Mouse (Mus musculus) neural tube, embryonic 15.5 days (tissue): ENCODE data around the gene 4933405L10Rik. TPM values are rescaled to one million over a fixed set of nuclear protein-coding genes. Genes with fewer than 3 reads are reported as not detected.

ENCODE experiments used
- ATAC-seq: fragments of 200-750 bp; cut with Nextera tagmentation; 2 replicates; pipeline ENCODE4 v1.8.0; 2017; ENCODE audit warnings: mild to moderate bottlenecking, moderate TSS enrichment, moderate library complexity; ENCODE audit not compliant: low FRiP score
- H3K27ac ChIP-seq: fragments of 300-500 bp; sonication (generic); replicated peaks from 2 replicates; pipeline ENCODE4 v1.5.1; 2015; ENCODE audit warnings: mild to moderate bottlenecking, inconsistent platforms
- H3K27me3 ChIP-seq: fragments of 300-500 bp; sonication (generic); replicated peaks from 2 replicates; pipeline ENCODE4 v1.6.1; 2015; ENCODE audit warnings: inconsistent platforms
- H3K36me3 ChIP-seq: fragments of 300-500 bp; sonication (generic); 2 replicates; pipeline ENCODE4 v1.6.1; 2015; ENCODE audit warnings: inconsistent platforms
- H3K4me1 ChIP-seq: fragments of 300-500 bp; sonication (generic); 2 replicates; pipeline ENCODE4 v1.6.1; 2015; ENCODE audit warnings: inconsistent platforms
- H3K4me2 ChIP-seq: fragments of 300-500 bp; sonication (generic); 2 replicates; pipeline ENCODE4 v1.6.1; 2015; ENCODE audit warnings: inconsistent platforms, mild to moderate bottlenecking, moderate library complexity
- H3K4me3 ChIP-seq: fragments of 300-500 bp; sonication (generic); replicated peaks from 2 replicates; pipeline ENCODE4 v1.5.1; 2015; ENCODE audit warnings: mild to moderate bottlenecking, inconsistent platforms
- H3K9ac ChIP-seq: fragments of 300-500 bp; sonication (generic); replicated peaks from 2 replicates; pipeline ENCODE4 v1.6.1; 2015; ENCODE audit warnings: mild to moderate bottlenecking, inconsistent platforms
- H3K9me3 ChIP-seq: fragments of 300-500 bp; sonication (generic); replicated peaks from 2 replicates; pipeline ENCODE4 v1.6.1; 2016; ENCODE audit warnings: inconsistent platforms
- WGBS: fragments of 180-500 bp; shearing (Covaris S2); methylation state at CpG from one replicate; pipeline ENCODE4 v1.1.7; 2015; ENCODE audit warnings: mixed read lengths; 5-methylcytosine and 5-hydroxymethylcytosine counted together
- polyA plus RNA-seq: library from polyadenylated mRNA; unstranded; fragments of >200 nt; fragmentation: Nextera tagmentation; extraction: Ambion mirVana; gene quantifications from 2 replicates; pipeline ENCODE4 v1.2.1, GENCODE M21; 2015

The 4933405L10Rik gene
- polyA plus RNA-seq, 1 experiment from 2014 or later, result 0.35 TPM

DNA sequence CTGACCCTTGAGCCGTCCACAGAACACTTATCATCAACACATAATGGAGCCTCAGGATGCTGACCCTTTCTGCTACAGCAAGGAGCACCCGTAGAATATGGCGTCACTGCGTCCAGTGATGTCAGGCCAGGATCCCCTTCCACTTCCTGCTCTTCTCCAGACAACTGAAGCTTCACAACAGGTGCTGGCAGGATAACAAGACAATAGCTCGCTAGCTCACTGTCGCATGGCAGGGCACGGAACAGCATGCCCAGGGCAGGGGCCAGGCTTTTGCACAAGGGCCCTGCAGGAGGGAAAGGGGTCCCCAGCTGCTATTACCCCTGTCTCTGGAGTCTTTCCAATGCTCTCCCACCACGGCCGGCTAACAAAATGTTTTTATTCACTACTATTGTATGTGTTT is 15.4 kb downstream of the 4933405L10Rik start:
- H3K9me3 ChIP-seq, result no peaks in the 10 kb centered on the region
- H3K4me3 ChIP-seq, result no peak overlapping the region
- H3K4me1 ChIP-seq, result no peaks in the 10 kb centered on the region
- H3K27ac ChIP-seq, result no peak overlapping the region
- H3K9ac ChIP-seq, result no peak overlapping the region
- peaks cover 47% of the 10 kb centered on the region for H3K36me3 ChIP-seq
- H3K4me2 ChIP-seq, result no peak overlapping the region
- no peak for ATAC-seq
- 91% methylated on average over 9 of the region's 9 CpGs for WGBS
- H3K27me3 ChIP-seq, result no peaks in the 10 kb centered on the region

DNA sequence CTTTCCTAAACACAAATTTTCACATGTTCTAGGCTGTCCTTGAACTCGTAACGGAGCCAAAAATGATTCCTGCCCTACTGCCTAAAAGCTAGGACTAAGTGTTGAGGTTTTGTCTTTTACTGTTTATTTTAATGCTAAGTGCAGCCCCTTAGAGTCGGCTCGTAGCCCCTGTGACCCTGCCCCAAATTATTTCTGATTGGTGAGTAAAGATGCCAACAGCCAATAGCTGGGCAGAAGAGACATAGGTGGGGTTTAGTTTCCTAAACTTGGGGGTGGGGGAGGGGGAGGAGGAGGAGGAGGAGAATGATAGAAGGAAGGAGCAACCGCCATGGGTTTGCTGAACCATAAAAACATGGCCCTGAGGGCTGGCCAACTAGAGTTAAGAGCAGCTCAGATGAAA is 18.3 kb downstream of the 4933405L10Rik start:
- Histone ChIP-seq H3K36me3 (peaks cover 50% of the 10 kb centered on the region), H3K9ac (no peak overlapping the region), H3K4me2 (no peak overlapping the region), H3K9me3 (no peaks in the 10 kb centered on the region), H3K27me3 (no peaks in the 10 kb centered on the region), H3K4me3 (no peak overlapping the region), H3K4me1 (no peaks in the 10 kb centered on the region), H3K27ac (no peak overlapping the region)
- no peak for ATAC-seq
- 85% methylated on average over 5 of the region's 5 CpGs for WGBS

DNA sequence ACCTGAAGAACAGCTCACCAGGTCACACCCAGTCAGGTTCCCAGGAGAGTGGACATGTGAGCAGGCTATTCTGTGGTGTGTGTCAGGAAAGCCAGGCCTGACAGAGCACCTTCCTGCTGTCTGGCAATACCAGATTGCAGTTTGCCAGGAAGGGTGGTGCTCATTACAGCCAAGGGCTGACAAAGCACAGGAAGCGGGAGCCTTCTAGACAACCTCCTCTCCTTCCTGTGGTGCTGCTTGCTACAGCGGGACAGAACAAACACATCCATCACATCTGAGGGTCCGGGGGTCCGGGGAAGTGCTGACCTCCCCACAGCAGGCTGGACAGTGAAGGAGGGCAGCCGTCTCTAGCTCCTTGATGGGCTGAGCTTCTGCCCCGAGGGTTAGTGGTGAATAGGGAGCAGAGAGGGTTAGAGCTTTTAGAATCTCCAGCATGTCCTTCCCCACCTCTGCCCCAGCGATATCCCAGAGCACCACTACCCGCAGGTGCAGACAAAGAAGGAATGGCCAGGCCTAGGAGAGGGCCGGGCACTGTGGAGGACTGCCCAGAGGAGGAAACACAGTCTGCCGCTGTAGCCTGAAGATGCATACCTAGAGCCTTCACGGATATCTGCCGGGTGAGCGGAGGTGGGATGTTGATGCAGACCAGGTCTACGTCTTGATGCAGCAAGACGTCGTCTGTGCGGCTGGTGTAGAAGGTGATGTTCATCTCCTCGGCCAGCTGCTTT is 20.1 kb downstream of the 4933405L10Rik start:
- Histone ChIP-seq H3K4me2 (no peak overlapping the region), H3K4me3 (no peak overlapping the region), H3K4me1 (no peaks in the 10 kb centered on the region), H3K36me3 (peaks cover 54% of the 10 kb centered on the region), H3K9me3 (no peaks in the 10 kb centered on the region), H3K9ac (no peak overlapping the region), H3K27ac (no peak overlapping the region), H3K27me3 (no peaks in the 10 kb centered on the region)
- ATAC-seq, result no peak
- 82% methylated on average over 18 of the region's 18 CpGs for WGBS

DNA sequence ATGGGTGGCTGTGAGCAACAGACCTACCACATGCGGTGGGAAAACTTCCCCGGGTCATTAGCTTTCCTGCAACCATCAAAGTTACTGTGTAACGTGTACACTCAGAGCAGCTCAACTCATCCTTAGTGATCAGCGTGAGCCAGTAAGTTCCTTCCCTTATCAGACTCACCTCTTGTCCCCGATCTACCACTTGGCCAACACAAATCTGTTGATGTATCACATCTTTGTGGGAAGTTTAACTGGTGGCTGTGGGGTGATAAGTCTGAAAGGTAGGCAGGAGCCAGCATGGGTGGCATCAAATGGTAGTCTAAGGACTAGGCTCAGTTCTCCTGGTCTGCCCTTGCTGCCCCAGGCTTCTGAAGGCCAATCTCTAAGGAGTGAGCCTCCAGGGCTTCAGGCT is 24.7 kb downstream of the 4933405L10Rik start:
- Histone ChIP-seq H3K27me3 (no peaks in the 10 kb centered on the region), H3K4me2 (no peak overlapping the region), H3K27ac (no peak overlapping the region), H3K36me3 (peaks cover 21% of the 10 kb centered on the region), H3K4me1 (no peaks in the 10 kb centered on the region), H3K4me3 (no peak overlapping the region), H3K9ac (no peak overlapping the region), H3K9me3 (no peaks in the 10 kb centered on the region)
- WGBS, result 91% methylated on average over 5 of the region's 5 CpGs
- no peak for ATAC-seq

DNA sequence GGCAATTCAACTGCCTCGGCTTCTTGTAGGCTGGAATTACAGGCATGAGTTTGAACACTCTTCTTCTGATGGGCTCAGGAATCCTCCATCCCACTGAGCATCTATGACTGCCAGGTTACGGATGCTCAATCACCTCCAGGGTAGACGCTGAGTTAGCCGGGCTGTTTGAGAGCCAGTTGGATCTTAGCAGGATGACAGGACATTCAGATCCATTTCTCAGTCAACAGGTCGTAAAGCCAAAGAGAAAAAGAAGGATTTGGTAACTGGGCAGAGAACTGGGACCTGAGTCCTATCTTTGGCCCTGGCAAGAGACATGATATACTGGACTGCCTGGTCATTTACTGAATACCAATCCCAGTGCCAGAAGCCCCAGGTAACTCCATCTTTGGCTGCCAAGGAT is 31.8 kb downstream of the 4933405L10Rik start:
- no peak overlapping the region for H3K4me2 ChIP-seq
- no peak overlapping the region for H3K4me3 ChIP-seq
- H3K27me3 ChIP-seq, result no peaks in the 10 kb centered on the region
- no peaks in the 10 kb centered on the region for H3K4me1 ChIP-seq
- H3K9ac ChIP-seq, result no peak overlapping the region
- H3K36me3 ChIP-seq, result peaks cover 9% of the 10 kb centered on the region; the same call in 1 of the 2 replicates
- no peak for ATAC-seq
- no peak overlapping the region for H3K27ac ChIP-seq
- H3K9me3 ChIP-seq, result no peaks in the 10 kb centered on the region
- 90% methylated on average over 5 of the region's 5 CpGs for WGBS

DNA sequence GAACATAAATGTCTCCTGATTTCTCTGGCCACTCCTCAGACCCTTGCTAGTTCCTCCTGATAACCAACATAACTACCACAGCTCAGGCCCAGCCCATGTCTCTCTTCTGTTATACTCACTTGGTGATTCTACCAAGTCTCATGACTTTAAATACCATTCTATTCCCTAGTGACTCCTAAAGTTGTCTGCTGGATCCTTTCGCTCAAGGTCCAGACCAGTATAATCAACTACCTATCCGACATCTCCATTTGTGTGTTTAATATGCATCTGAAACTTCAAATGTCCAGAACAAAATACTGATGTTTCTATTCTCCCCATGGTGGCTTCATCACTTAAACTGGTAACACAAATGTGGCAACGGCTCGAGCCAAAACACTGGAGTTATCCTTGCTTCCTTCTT is 35.8 kb downstream of the 4933405L10Rik start:
- 90% methylated on average over 4 of the region's 4 CpGs for WGBS
- Histone ChIP-seq H3K4me3 (no peak overlapping the region), H3K4me1 (peaks cover 8% of the 10 kb centered on the region; the same call in 1 of the 2 replicates), H3K36me3 (peaks cover 3% of the 10 kb centered on the region; the same call in 1 of the 2 replicates), H3K4me2 (no peak overlapping the region), H3K27me3 (no peaks in the 10 kb centered on the region), H3K9ac (no peak overlapping the region), H3K27ac (no peak overlapping the region), H3K9me3 (no peaks in the 10 kb centered on the region)
- ATAC-seq, result no peak

DNA sequence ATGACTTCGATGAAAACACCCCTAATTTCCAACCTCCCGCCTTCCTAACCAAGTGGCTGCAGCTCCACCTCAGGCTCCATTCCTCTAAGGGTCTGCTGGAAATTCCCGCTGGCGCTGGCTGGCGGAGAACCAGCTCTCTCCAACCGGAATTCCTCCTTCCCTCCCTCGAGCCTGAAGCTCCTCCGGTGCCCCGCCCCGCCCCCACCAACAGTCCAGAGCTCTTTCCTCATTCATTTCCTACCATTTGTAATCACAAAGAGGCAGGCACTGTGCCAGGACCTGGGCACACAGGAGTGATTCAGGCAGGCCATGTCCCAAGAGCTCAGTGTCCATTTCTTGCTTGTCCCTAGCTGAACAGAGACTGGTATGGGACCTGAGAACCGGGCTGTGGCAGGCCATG is 43.2 kb downstream of the 4933405L10Rik start:
- Histone ChIP-seq H3K36me3 (no peaks in the 10 kb centered on the region), H3K4me3 (no peak overlapping the region), H3K4me2 (peak overlapping the region; percentile 19; the same call in 1 of the 2 replicates), H3K4me1 (peaks cover 52% of the 10 kb centered on the region), H3K27ac (peak overlapping the region; percentile 30; the same call in 1 of the 2 replicates), H3K9ac (0 out of 2 replicates have a peak overlapping the region, but pooled peaks have one; percentile 9), H3K9me3 (no peaks in the 10 kb centered on the region), H3K27me3 (no peaks in the 10 kb centered on the region)
- WGBS, result 7% methylated on average over 11 of the region's 11 CpGs
- peak; percentile 67; the same call in 1 of the 2 replicates for ATAC-seq

DNA sequence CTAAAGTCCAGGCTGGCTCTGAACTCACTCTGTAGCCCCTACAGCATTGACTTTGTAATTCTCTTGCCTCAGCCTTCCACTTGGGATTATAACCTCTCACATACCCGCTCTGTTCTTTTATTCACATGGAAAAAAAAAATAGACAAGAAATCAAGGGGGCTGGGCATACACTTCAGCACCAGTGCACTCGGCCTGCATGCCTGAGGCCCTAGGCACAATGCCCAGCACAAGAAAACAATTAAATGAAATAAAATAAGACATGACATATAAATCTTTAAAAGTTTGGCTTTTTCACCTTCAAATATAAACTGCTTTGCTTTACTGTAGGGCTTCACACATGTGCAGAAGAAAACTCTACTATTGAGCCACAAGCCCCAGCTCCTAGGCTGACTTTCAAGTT is 46.5 kb downstream of the 4933405L10Rik start:
- H3K4me3 ChIP-seq, result no peak overlapping the region
- WGBS, result 59% methylated on average over 2 of the region's 2 CpGs
- no peaks in the 10 kb centered on the region for H3K27me3 ChIP-seq
- no peaks in the 10 kb centered on the region for H3K36me3 ChIP-seq
- H3K9ac ChIP-seq, result no peak overlapping the region
- peaks cover 63% of the 10 kb centered on the region for H3K4me1 ChIP-seq
- H3K27ac ChIP-seq, result no peak overlapping the region
- no peak for ATAC-seq
- no peak overlapping the region for H3K4me2 ChIP-seq
- no peaks in the 10 kb centered on the region for H3K9me3 ChIP-seq

DNA sequence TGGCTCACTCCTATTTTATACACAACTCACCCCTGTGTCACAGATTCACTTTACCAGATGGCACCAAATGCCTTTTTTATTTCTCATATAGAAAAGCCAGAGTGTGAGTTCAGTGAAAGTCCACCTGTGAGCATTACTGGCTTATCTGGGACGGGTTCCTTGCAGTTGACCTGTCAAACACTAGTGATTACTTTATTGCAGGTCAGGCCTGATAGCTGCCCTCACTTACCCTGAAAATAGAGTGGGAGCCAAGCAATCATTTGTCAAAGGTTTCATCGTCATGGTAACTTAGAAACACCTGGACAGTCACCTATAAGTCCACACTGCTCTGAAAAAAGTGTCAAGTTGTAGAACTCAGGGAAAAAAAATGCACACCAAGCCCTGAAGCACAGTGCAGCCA is 47.2 kb downstream of the 4933405L10Rik start:
- ATAC-seq, result no peak
- WGBS, result 67% methylated on average over 2 of the region's 2 CpGs
- H3K9me3 ChIP-seq, result no peaks in the 10 kb centered on the region
- H3K4me2 ChIP-seq, result no peak overlapping the region
- no peaks in the 10 kb centered on the region for H3K36me3 ChIP-seq
- H3K27ac ChIP-seq, result no peak overlapping the region
- no peak overlapping the region for H3K9ac ChIP-seq
- no peak overlapping the region for H3K4me3 ChIP-seq
- peaks cover 66% of the 10 kb centered on the region for H3K4me1 ChIP-seq
- H3K27me3 ChIP-seq, result no peaks in the 10 kb centered on the region

DNA sequence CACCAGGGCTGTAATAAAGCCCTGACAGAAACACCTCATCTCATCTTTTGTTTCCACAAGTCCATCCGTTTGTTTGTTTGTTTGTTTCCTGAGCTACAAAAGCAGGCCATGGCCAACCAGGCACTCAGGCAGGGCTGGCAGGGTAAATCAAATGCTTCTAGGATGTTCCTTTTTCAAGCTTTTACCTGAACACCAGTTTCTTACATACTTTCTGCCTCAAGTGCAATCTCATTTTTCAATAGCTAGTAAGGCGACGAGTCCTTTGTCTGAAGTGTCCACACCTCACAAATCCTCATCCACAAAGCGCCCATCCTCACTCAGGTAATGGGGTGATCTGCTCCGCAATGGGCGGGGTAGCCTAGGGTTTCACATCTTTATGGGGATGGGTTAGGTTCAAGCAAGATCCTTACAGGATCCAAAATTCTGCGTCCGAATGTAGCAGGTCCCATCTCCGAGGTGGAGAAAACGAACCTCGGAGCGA is 50.4 kb downstream of the 4933405L10Rik start:
- Histone ChIP-seq H3K9me3 (no peaks in the 10 kb centered on the region), H3K36me3 (no peaks in the 10 kb centered on the region), H3K9ac (peak overlapping the region; percentile 99), H3K4me3 (peak overlapping the region; percentile 93), H3K4me1 (peaks cover 40% of the 10 kb centered on the region), H3K4me2 (peak overlapping the region; percentile 61), H3K27me3 (no peaks in the 10 kb centered on the region), H3K27ac (peak overlapping the region; percentile 94)
- 2% methylated on average over 12 of the region's 12 CpGs for WGBS
- ATAC-seq, result peak; percentile 56

DNA sequence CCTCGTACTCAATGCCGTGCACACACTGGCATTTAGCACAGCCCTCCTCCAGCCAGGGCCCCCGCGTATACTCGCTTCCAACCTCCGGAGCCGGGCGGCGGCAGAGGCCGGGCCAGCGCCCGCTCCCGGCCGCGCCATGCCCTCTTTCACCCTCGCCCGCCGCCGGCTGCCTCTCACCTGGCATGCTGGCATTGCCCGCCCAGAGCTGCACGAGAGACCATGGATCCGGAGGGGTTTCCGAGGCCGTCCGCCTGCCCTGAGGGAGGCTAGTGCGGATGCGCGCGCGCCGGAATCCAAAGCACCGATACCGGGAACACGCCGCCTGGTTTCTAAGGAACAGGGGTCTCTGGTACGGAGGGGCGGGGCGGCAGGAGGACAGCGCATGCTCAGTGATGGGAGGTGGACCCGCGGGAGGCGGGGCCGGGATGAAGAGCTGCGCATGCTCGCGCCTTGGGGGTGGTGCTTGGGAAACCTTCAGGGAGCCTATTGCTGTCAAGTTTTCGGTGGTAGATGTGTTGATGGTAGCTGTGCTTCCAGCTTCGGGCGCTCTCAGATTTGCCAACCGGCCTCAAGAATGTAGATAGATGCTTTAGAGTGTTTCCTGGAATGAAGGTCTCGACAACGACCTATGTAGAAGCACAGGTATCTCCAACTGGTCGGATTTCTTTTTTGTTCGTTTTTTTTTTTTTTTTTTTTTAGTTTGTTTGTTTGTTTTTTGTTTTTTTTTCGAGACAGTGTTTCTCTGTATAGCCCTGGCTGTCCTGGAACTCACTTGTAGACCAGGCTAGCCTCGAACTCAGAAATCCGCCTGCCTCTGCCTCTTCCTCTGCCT is 51.0 kb downstream of the 4933405L10Rik start, which contains the start of gene Gfod2:
Gene Gfod2 (minus strand): TSS at position 388 of the 832 bp plus-strand sequence.
- H3K27me3 ChIP-seq, result no peaks in the 10 kb centered on the region
- no peaks in the 10 kb centered on the region for H3K36me3 ChIP-seq
- 3% methylated on average over 57 of the region's 57 CpGs for WGBS
- peak; percentile 98 for ATAC-seq
- H3K4me2 ChIP-seq, result peak within 1 kb of the TSS; percentile 61
- H3K9ac ChIP-seq, result peak within 1 kb of the TSS; percentile 99
- peak within 1 kb of the TSS; percentile 94 for H3K27ac ChIP-seq
- H3K4me3 ChIP-seq, result peak within 1 kb of the TSS; percentile 93
- no peaks in the 10 kb centered on the region for H3K9me3 ChIP-seq
- H3K4me1 ChIP-seq, result peaks cover 40% of the 10 kb centered on the region
